Mouse (Mus musculus): ENCODE data around the gene Gm20518. TPM values are rescaled to one million over a fixed set of nuclear protein-coding genes. Genes with fewer than 3 reads are reported as not detected.

The Gm20518 gene
- total RNA-seq, 2 experiments from 2014 or later: 1.3 to 1.7 TPM

DNA sequence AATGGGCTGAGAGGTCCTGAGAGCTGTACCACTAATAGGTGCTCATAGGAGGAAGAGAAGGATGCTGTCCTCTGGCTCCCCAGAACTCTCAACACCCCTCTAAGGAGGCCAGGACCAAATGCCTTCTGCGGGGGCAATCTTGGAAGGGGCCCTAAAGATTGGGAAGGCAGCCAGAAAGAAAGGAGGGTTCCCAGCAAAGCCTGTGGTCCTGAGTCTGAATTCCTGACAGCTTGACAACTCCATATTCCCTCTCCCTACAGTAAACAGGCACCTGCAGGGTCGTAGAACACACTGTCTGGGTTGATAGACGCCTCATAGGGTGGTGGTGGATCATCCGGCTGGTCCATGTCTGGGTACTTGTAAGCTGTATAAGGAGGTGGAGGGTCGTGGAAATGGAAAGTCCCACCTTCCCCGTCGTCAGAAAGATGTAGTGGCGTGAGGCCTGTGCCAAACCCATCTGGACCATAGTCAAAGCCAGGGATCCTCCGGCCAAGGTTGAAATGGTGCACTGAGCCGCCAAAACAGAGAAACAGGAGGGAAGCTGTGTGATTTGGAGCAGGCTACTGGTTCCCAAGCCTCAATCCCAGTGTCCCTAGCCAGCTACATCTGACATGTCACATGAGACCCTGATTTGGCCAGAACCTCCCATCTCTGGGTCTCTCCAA, 47.6 kb downstream of the Gm20518 start:
- DNase-seq (ENCODE audit: low spot score in 2 of 2): no peak

DNA sequence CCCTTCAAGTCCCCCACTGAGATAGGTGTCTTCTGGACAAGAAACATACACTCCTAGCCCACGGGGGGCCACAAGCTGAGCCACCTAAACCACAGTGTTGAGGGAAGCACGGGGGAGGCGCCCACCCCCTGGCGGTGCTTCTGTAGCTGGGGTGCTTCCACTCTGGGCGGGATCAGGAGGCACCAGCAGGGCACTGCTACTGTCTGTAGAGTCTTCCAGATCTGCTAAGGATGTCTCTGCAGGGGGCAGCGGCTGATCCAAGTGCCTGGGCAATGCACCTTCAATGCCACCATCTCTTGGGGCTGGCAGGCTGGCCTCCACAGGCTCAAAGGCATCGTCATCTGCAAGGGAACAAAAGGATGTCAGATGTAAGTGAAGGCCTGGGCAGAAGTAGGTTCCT, 49.0 kb downstream of the Gm20518 start:
- DNase-seq (ENCODE audit: low spot score in 2 of 2): no peak

GRCm38 (mm10) chr16:17839976-17840375, 51.5 kb downstream of the Gm20518 start:
- DNase-seq (ENCODE audit: low spot score in 2 of 2): no peak

GRCm38 (mm10) chr16:17838051-17838450, 53.4 kb downstream of the Gm20518 start, which contains the start of gene Car15:
TSS of gene Car15 (minus strand) at chr16:17838364.
- no peak for DNase-seq (ENCODE audit: low spot score in 2 of 2)

- DNase-seq (ENCODE audit: low spot score in 2 of 2): no peak
Observed at GRCm38 (mm10) chr16:17835481-17835880, 56.0 kb downstream of the Gm20518 start.

DNA sequence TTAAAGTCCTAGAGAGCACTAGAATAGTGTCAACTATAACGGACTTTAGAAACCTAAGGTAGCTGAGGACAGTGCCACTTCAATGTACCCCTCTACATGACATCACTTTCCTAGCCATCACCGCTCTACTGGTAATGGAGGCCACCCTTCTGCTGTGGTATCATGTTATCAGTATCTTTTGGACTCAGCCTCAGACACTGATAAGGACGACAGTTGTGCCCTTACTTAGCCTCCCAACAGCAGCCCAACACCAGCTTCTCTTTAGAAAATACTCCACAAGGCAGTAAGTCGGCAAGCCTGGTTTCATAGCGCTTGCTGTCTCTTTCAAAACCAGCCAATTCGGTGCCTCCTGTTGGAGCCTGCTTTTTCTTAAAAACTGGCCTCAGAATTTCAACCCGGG, 56.9 kb downstream of the Gm20518 start:
- no peak for DNase-seq (ENCODE audit: low spot score in 2 of 2)

DNA sequence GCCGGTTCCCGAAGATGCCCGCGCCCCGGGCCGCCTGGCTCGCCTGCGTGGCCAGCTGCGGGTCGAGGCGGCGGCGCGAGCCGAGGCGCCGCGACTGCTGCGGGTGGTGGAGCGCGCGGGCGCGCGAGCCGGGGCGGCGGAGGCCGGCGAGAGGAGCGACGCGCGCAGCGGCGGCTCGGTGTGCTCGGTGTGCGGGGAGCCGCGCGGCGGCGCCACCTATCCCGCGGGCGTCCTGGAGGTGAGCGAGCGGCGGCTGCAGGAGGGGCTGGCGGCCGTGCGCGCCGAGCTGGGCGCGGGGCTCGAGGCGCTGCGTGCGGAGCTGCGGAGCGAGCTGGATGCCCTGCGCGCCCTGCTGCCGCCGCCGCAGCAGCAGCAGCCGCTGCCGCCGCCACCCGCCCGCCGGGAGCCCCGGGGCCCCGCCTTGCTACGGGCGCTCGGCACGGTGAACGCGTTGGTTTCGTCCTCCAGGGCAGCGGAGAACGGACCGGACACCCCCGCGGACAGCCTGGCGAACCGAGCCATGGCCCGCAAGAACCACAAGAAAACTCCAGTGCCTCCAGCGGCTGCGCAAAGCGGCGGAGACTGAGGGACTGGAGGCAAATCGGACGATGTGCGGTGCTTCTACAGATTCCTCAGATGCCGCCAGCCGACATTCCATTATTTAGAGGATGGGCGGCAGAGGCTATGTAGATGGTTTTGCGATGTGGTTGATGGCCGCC, 57.6 kb downstream of the Gm20518 start:
- peak; percentile 61 to 71 for DNase-seq (ENCODE audit: low spot score in 2 of 2)

DNA sequence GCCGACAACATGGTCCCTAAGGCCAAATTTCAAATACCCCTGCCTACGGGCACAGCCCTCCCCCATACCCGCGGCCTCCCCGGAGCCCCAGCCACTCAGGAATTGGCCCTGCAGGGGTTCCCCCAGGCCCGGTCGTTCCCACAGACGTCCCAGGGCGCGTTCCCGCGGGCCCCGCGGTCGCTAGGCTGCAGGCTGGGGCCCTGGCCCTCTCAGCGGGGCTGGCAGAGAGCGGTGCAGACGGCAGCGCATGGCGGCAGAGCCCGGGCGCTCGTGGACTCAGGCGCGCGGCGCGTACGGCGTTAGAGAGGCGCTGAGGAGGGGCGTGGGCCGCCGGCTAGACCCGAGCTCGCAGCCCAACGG, 58.2 kb downstream of the Gm20518 start:
- peak in 1 of 2 experiments; percentile 54 for DNase-seq (ENCODE audit: low spot score in 2 of 2)

DNA sequence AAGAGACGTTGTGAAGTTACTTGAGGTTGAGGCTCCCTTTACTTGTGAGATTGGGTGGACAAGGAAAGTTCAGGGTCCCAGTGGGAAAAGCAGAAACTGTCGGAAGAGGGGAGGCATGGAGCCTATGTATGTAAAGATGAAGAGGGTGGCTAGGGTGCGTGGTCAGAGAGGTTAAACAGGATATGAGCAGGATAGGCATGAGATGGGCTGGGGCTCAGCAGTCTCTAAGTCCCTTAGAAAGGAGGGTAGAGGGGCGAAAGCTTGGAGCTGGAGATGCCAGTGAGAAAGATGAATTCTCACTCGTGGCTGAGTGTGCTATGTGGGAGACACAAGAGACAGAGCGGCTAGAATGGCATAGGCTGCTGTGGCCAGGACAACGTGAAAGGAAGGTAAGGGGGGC, 58.6 kb downstream of the Gm20518 start, which contains the start of gene B830017H08Rik:
B830017H08Rik (plus strand) TSS at position 301 of the 400 bp plus-strand sequence.
- DNase-seq (ENCODE audit: low spot score in 2 of 2): no peak

DNA sequence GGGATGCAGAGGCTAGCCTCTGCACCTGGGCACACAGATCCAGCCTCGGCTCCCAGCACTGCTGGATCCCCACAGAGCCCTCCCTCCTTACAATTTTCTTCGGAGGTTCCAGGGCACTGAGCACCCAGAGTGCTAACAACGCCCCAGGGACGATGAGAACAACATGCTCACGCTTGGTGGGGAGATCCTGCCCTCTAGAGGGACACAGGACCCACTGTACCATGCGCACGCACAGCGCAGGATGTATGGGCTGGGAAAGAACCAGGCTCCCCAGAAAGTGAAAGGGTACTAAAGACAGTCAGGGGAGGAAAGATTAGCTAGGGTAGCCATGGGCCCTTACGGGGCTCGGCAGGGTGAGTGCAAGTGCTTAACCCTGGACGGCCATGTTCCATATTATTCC, 59.7 kb downstream of the Gm20518 start:
- DNase-seq (ENCODE audit: low spot score in 2 of 2): no peak

GRCm38 (mm10) chr16:17830385-17831178, 60.9 kb downstream of the Gm20518 start:
- no peak for DNase-seq (ENCODE audit: low spot score in 2 of 2)

- no peak for DNase-seq (ENCODE audit: low spot score in 2 of 2)
Observed at GRCm38 (mm10) chr16:17828867-17829266, 62.6 kb downstream of the Gm20518 start.

DNA sequence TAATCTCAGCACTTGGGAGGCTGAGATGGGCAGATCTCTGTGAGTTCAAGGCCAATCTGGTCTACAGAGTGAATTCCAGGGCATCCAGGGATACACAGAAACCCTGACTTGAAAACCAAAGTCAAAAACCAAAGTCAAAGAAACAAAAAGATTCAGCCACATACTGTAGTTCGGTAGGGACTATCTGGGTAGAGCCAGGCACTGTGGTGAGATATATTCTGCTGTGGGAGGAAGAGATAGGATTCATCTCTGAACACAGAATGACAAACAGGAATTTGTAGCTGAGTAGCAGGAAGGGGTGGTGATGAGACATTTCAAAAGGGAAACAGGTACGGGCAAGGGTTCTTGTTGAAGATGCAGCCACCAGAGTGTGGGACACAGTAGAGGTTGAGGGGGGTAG, 63.2 kb downstream of the Gm20518 start:
- DNase-seq (ENCODE audit: low spot score in 2 of 2): no peak

DNA sequence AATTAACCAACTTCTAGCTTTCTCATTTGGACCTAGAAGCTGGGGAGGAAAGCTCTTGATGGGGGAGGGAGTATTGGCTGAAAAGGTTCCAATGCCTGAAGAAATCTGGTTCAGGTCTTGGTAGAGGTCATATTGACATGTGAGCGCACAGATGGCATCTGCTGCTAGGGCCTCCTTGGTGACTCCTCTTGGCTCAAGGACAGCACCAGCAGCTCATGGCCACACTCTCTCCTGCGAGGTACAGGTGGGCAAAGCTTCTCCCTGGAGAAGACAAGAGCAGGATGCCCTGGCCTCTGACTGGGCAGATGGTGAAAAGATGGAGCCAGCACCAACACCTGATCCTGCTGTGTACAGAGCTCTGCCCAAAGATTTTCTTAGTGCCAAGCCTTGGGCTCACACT, 65.0 kb downstream of the Gm20518 start:
- DNase-seq (ENCODE audit: low spot score in 2 of 2): no peak

DNA sequence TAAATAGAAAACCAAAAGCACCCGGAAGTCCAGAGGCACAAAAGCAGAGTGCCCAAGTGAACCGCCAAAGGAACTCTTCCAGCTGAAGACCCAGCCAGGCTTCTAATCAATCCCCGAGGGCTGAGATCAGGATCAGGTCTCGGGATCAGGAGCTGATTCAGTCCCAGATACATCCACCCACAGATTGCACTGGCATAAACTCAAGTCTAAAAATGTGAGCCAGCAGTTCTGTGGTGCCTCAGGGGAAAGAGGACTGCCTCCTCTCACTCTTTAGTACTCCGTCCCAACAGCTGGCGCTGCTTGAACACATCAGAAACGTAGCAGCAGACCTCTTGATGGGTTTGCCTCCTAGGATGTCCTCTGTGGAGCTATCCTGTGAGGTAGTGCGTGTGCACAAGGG, 74.9 kb downstream of the Gm20518 start:
- DNase-seq (ENCODE audit: low spot score in 2 of 2): no peak

DNA sequence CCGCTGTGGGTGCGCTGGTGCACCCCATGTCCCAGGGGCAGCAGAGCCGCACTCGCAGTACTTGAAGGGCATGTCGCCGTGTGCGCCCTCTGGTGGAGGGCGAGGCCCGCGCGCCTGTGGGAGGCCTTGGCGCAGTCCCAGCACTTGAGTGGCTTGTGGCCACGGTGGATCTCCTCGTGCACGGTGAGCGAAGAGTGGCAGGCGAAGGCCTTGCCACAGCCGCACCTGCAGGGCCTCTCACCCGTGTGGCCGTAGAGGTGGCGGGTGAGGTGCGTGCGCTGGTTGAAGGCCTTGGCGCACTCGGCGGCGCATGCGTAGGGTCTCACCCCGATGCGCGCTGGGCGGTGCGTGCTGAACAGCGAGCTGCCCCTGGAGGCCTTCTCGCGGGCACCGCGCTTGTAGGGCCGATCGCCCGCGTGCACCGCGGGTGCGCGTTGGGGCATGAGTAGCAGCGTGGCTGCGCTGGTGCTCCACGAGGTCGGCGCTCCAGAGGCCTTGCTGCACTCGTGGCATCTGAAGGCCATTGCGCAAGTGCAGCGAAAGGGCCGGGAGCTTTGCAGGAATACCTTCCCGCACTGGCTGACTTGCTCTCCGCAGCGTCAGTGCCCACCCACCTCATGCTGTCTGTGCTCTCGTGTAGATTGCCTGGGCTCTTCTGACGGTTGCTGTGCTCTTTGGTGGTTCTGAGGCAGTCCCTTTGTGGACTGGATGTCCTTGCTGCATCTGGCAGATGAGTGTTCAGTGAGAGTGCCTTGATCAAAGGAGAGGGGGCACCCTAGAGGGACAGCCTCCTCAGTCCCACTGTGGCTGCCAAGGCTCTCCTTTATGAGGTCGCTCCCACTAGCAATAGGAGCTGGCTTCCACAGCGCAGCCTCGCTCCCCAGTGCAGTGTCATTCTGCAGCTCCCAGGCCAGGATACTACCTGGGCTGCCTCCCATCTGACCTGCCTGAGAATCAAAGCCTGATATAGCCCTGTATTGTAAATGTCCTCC, 75.8 kb downstream of the Gm20518 start:
- DNase-seq (ENCODE audit: low spot score in 2 of 2): peak; percentile 63 to 77

GRCm38 (mm10) chr16:17813173-17813572, 78.3 kb downstream of the Gm20518 start:
- DNase-seq (ENCODE audit: low spot score in 2 of 2): no peak

- no peak for DNase-seq (ENCODE audit: low spot score in 2 of 2)
Observed at GRCm38 (mm10) chr16:17812120-17812519, 79.4 kb downstream of the Gm20518 start.

DNA sequence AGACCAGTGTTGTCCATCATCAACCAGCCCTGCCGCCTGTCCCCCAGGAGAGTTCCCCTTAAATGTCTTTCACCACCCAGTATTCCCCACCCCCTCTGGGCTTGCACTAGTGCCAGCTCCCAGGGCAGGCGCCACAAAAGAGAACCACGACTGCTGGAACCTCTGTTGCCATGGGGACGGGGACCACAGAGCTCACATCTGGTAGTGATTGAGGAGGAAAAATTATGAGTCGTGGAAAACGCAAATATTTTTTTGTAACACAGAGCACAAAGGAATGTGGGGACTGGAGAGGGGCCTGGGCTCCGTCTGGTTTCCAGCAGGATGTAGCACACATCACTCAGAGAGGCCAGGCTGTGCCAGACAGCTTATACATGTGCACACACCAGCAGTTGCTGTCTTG, 81.8 kb downstream of the Gm20518 start:
- no peak for DNase-seq (ENCODE audit: low spot score in 2 of 2)

DNA sequence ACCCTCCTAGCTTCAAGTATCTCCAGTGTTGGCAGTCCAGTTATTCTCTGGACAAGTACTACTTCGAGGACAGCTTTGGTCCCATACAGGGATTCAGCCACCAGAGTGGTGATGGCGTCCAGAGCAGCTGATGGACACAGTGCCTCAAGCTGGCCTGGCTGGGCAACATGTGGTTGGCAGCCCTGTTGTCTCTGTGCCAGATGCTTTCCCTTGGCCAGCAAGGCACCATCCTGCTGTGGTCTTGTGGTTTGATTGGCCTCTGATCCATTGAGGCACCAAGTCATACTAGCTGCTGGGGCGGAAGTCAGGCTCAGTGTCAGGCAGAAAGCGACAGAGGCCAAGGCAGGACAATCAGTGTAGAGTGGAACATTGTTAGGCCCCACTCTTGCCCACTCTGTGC, 82.3 kb downstream of the Gm20518 start:
- DNase-seq (ENCODE audit: low spot score in 2 of 2): no peak
